Mouse (Mus musculus): ENCODE measurements around the gene Mtx1.

The Mtx1 gene

GRCm38 (mm10) chr3:89226900-89227299, at the start of gene Mtx1:
Gene Mtx1 (minus strand): TSS chr3:89227088.
- no peak for DNase-seq (ENCODE audit: low read depth, low spot score)

- no peak for DNase-seq (ENCODE audit: low read depth, low spot score)
These were observed 49.2 kb upstream of the Mtx1 start for GRCm38 (mm10) chr3:89276061-89276460.

- no peak for DNase-seq (ENCODE audit: low read depth, low spot score)
These were observed 44.9 kb upstream of the Mtx1 start for GRCm38 (mm10) chr3:89271760-89272159.

- no peak for DNase-seq (ENCODE audit: low read depth, low spot score)
These were observed 44.0 kb upstream of the Mtx1 start for GRCm38 (mm10) chr3:89270891-89271290.

- DNase-seq (ENCODE audit: low read depth, low spot score), result peak; percentile 36
These were observed 43.3 kb upstream of the Mtx1 start, which contains the start of gene Slc50a1 for GRCm38 (mm10) chr3:89270051-89270755. Gene Slc50a1 (minus strand): TSS chr3:89270570.

- DNase-seq (ENCODE audit: low read depth, low spot score), result no peak
These were observed 42.0 kb upstream of the Mtx1 start for GRCm38 (mm10) chr3:89268916-89269315.

- peak; percentile 85 for DNase-seq (ENCODE audit: low read depth, low spot score)
These were observed 39.6 kb upstream of the Mtx1 start for GRCm38 (mm10) chr3:89266439-89266893.

- DNase-seq (ENCODE audit: low read depth, low spot score), result no peak
These were observed 35.5 kb upstream of the Mtx1 start for GRCm38 (mm10) chr3:89262417-89262816.

- no peak for DNase-seq (ENCODE audit: low read depth, low spot score)
These were observed 33.3 kb upstream of the Mtx1 start for GRCm38 (mm10) chr3:89260211-89260610.

- peak; percentile 41 for DNase-seq (ENCODE audit: low read depth, low spot score)
These were observed 32.2 kb upstream of the Mtx1 start, which contains the start of gene Dpm3 for GRCm38 (mm10) chr3:89259076-89259475. Gene Dpm3 (plus strand): TSS chr3:89259358.

- no peak for DNase-seq (ENCODE audit: low read depth, low spot score)
These were observed 29.3 kb upstream of the Mtx1 start for GRCm38 (mm10) chr3:89256177-89256576.

- no peak for DNase-seq (ENCODE audit: low read depth, low spot score)
These were observed 28.1 kb upstream of the Mtx1 start for GRCm38 (mm10) chr3:89254994-89255393.

- peak; percentile 78 for DNase-seq (ENCODE audit: low read depth, low spot score)
These were observed 24.5 kb upstream of the Mtx1 start for GRCm38 (mm10) chr3:89251365-89251895.

GRCm38 (mm10) chr3:89250435-89251040, 23.6 kb upstream of the Mtx1 start:
- peak; percentile 79 for DNase-seq (ENCODE audit: low read depth, low spot score)

- no peak for DNase-seq (ENCODE audit: low read depth, low spot score)
These were observed 20.6 kb upstream of the Mtx1 start for GRCm38 (mm10) chr3:89247466-89247865.

- peak; percentile 94 for DNase-seq (ENCODE audit: low read depth, low spot score)
These were observed 19.6 kb upstream of the Mtx1 start, which contains the start of gene Trim46 for GRCm38 (mm10) chr3:89246261-89247100. Gene Trim46 (minus strand): TSS chr3:89246309.

GRCm38 (mm10) chr3:89245688-89246171, 18.8 kb upstream of the Mtx1 start, which contains the start of gene Krtcap2:
Gene Krtcap2 (plus strand): TSS chr3:89245966.
- peak; percentile 77 for DNase-seq (ENCODE audit: low read depth, low spot score)

- peak; percentile 45 for DNase-seq (ENCODE audit: low read depth, low spot score)
These were observed 18.2 kb upstream of the Mtx1 start for GRCm38 (mm10) chr3:89244982-89245687.

GRCm38 (mm10) chr3:89244158-89244981, 17.5 kb upstream of the Mtx1 start:
- DNase-seq (ENCODE audit: low read depth, low spot score), result no peak

- DNase-seq (ENCODE audit: low read depth, low spot score), result peak; percentile 87
These were observed 16.7 kb upstream of the Mtx1 start for GRCm38 (mm10) chr3:89243609-89244008.
